Mouse (Mus musculus) intestine, embryonic 14.5 days (tissue): ENCODE results near the gene Slc1a7. TPM values are rescaled to one million over a fixed set of nuclear protein-coding genes. Genes with fewer than 3 reads are reported as not detected.
A peak's percentile ranks its signal among the peaks of the same experiment; 100 is the strongest.

ENCODE experiments used
- ATAC-seq: fragments of 200-750 bp; cut with Nextera tagmentation; replicated peaks from 2 replicates; pipeline ENCODE4 v1.8.0; 2017; ENCODE audit warnings: low read depth, moderate number of reproducible peaks, moderate TSS enrichment, moderate library complexity; ENCODE audit not compliant: low FRiP score, low TSS enrichment
- DNase-seq: peaks from one replicate; pipeline ENCODE4 v3.0.0-alpha.2; 2018; ENCODE audit warnings: low spot score
- H3K27ac ChIP-seq: fragments of 300-500 bp; sonication (generic); 2 replicates; pipeline ENCODE4 v1.5.1; 2014; ENCODE audit warnings: low read depth, mild to moderate bottlenecking, control low read depth
- H3K27me3 ChIP-seq: fragments of 300-500 bp; sonication (generic); replicated peaks from 2 replicates; pipeline ENCODE4 v1.6.1; 2014; ENCODE audit warnings: low read length, control low read depth; ENCODE audit not compliant: control insufficient read depth, insufficient read depth
- H3K36me3 ChIP-seq: fragments of 300-500 bp; sonication (generic); 2 replicates; pipeline ENCODE4 v1.6.1; 2014; ENCODE audit warnings: low read length, control low read depth; ENCODE audit not compliant: control insufficient read depth, insufficient read depth
- H3K4me1 ChIP-seq: fragments of 300-500 bp; sonication (generic); replicated peaks from 2 replicates; pipeline ENCODE4 v1.6.1; 2014; ENCODE audit warnings: low read length, control low read depth, mixed read lengths; ENCODE audit not compliant: control insufficient read depth, insufficient read depth
- H3K4me2 ChIP-seq: fragments of 300-500 bp; sonication (generic); 2 replicates; pipeline ENCODE4 v1.6.1; 2014; ENCODE audit warnings: low read length
- H3K4me3 ChIP-seq: fragments of 300-500 bp; sonication (generic); 2 replicates; pipeline ENCODE4 v1.5.1; 2014; ENCODE audit warnings: low read depth, low read length, control low read depth, mixed read lengths
- H3K9ac ChIP-seq: fragments of 300-500 bp; sonication (generic); 2 replicates; pipeline ENCODE4 v1.6.1; 2014; ENCODE audit warnings: mild to moderate bottlenecking, low read length
- H3K9me3 ChIP-seq: fragments of 300-500 bp; sonication (generic); 2 replicates; pipeline ENCODE4 v1.6.1; 2016; ENCODE audit warnings: low read length, control low read depth; ENCODE audit not compliant: control insufficient read depth
- WGBS: fragments of 180-500 bp; shearing (Covaris S2); extraction: QIAGEN DNeasy Blood & Tissue Kit; methylation state at CpG from one replicate; pipeline ENCODE4 v1.1.7; 2014; 5-methylcytosine and 5-hydroxymethylcytosine counted together
- polyA plus RNA-seq: library from polyadenylated mRNA; unstranded; fragments of >200 nt; fragmentation: Nextera tagmentation; extraction: Ambion mirVana; gene quantifications from 2 replicates; pipeline ENCODE4 v1.2.1, GENCODE M21; 2014

Slc1a7 gene
- polyA plus RNA-seq, 1 experiment from 2014 or later = 0.30 TPM

DNA sequence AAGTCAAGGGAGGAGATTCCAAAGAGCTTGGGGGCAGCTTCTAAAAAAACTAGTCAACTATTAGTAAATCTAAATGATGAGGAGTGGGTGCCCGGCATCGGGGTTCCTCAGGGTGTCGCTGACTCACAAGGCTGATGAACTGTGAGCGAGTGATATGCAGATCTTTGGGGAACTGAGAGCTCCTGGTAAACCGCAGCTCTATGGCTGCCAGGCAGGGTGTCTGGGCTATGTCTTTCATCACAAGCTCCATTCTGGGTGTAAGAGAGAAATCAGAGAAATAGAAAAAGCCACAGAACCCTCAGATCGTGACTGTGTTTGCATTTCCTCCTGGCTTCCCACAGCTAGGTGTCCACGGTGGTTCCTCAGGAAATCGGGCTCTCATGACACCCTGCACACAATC, 20.8 kb downstream of the Slc1a7 start:
- Histone ChIP-seq H3K4me1 (peaks cover 9% of the 10 kb centered on the region; the same call in 1 of the 2 replicates), H3K27me3 (no peaks in the 10 kb centered on the region), H3K36me3 (no peaks in the 10 kb centered on the region), H3K4me2 (no peak overlapping the region), H3K4me3 (no peak overlapping the region), H3K9ac (no peak overlapping the region), H3K9me3 (no peaks in the 10 kb centered on the region), H3K27ac (no peak overlapping the region)
- WGBS = 53% methylated on average over 8 of the region's 8 CpGs
- DNase-seq (no peak), ATAC-seq (no peak)

- DNase-seq (no peak), ATAC-seq (no peak)
- H3K4me1 ChIP-seq = peaks cover 9% of the 10 kb centered on the region; the same call in 1 of the 2 replicates
- no peak overlapping the region for H3K4me3 ChIP-seq
- H3K27ac ChIP-seq = no peak overlapping the region
- no peaks in the 10 kb centered on the region for H3K27me3 ChIP-seq
- WGBS = 75% methylated on average over 5 of the region's 5 CpGs
- no peak overlapping the region for H3K9ac ChIP-seq
- H3K9me3 ChIP-seq = no peaks in the 10 kb centered on the region
- no peaks in the 10 kb centered on the region for H3K36me3 ChIP-seq
- no peak overlapping the region for H3K4me2 ChIP-seq
Measured at GRCm38 (mm10) chr4:107990818-107991217, 22.7 kb downstream of the Slc1a7 start.

- WGBS = 18% methylated on average over 6 of the region's 6 CpGs
- DNase-seq (no peak), ATAC-seq (0 out of 2 replicates have a peak, but pooled peaks have one; percentile 40)
- Histone ChIP-seq H3K9ac (no peak overlapping the region), H3K27me3 (no peaks in the 10 kb centered on the region), H3K4me2 (no peak overlapping the region), H3K36me3 (no peaks in the 10 kb centered on the region), H3K9me3 (no peaks in the 10 kb centered on the region), H3K4me1 (peaks cover 9% of the 10 kb centered on the region; the same call in 1 of the 2 replicates), H3K4me3 (no peak overlapping the region), H3K27ac (no peak overlapping the region)
Measured at GRCm38 (mm10) chr4:107991879-107992278, 23.7 kb downstream of the Slc1a7 start.

GRCm38 (mm10) chr4:107995011-107995410, 26.9 kb downstream of the Slc1a7 start:
- no peak overlapping the region for H3K27ac ChIP-seq
- H3K27me3 ChIP-seq = no peaks in the 10 kb centered on the region
- no peak overlapping the region for H3K4me2 ChIP-seq
- DNase-seq (no peak), ATAC-seq (no peak)
- WGBS = 77% methylated on average over 6 of the region's 6 CpGs
- no peaks in the 10 kb centered on the region for H3K9me3 ChIP-seq
- peaks cover 9% of the 10 kb centered on the region; the same call in 1 of the 2 replicates for H3K4me1 ChIP-seq
- no peaks in the 10 kb centered on the region for H3K36me3 ChIP-seq
- H3K4me3 ChIP-seq = no peak overlapping the region
- no peak overlapping the region for H3K9ac ChIP-seq

GRCm38 (mm10) chr4:107995727-107996126, 27.6 kb downstream of the Slc1a7 start:
- Histone ChIP-seq H3K4me1 (peaks cover 9% of the 10 kb centered on the region; the same call in 1 of the 2 replicates), H3K36me3 (no peaks in the 10 kb centered on the region), H3K4me2 (no peak overlapping the region), H3K4me3 (no peak overlapping the region), H3K9ac (no peak overlapping the region), H3K27ac (no peak overlapping the region), H3K27me3 (no peaks in the 10 kb centered on the region), H3K9me3 (no peaks in the 10 kb centered on the region)
- ATAC-seq (no peak), DNase-seq (no peak)
- WGBS = 83% methylated on average over 6 of the region's 6 CpGs

DNA sequence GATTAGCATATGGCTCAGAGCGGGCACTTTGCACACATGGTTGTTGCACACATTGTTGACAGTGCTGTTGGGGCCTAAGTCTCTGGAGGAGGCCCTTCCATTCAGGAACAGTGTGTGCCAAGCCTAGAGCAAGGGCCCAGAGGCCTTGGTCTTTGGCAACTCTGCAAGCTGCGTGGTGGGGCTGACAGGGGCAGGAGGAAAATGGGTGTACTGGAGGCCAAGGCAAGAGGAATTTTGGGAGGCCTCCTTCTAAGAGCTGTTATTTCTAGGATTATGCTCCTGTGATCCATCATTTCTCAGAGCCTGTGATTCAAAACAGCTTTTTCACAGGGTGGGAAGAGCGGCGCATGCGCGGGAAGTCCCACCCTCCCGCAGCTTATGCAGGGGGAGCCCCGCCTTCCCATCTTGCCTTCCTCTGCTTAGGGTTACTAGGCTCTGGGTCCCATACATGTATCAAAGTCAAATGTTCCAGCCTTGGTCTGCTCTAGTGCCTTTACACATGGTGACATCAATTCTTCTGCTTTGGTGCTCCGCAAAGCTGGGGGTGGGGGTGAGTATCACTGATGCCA, 28.4 kb downstream of the Slc1a7 start:
- peaks cover 8% of the 10 kb centered on the region; the same call in 1 of the 2 replicates for H3K4me1 ChIP-seq
- no peak overlapping the region for H3K9ac ChIP-seq
- no peak for ATAC-seq
- H3K9me3 ChIP-seq = no peaks in the 10 kb centered on the region
- H3K27me3 ChIP-seq = no peaks in the 10 kb centered on the region
- 79% methylated on average over 9 of the region's 9 CpGs for WGBS
- no peak overlapping the region for H3K4me2 ChIP-seq
- H3K27ac ChIP-seq = no peak overlapping the region
- no peak overlapping the region for H3K4me3 ChIP-seq
- no peak for DNase-seq
- H3K36me3 ChIP-seq = no peaks in the 10 kb centered on the region

DNA sequence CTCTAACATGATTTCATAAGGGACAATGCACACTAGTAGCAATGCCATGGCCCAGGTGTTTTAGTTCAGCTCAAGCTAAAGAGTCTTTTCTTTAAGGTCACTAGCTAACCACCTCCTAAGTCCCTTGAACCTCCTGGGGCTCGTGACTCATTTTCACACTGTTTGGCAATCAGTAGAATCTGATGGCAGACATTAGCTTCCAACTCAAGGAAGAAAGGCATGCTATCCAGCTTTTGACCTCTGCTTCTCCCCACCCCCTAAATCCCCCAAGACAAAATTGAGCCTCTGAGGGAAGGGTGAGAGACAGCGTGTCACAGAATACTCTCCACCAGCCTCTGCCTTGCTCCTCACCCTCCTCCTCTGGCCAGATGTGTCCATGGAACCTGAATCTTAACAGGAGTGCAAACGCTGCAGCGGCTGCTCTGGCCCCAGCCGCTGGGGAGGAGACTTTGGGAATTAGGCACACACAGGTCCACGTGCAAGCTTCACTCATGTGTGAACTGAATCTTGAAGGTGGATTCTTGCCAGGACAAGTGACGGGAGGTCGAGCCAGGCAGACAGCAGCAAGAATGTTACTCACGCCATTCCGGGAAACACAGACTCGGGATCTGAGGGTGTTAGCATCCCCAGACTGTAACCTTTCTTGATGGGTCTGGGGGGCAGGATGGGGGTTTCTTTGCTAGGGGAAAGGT, 30.7 kb downstream of the Slc1a7 start:
- no peaks in the 10 kb centered on the region for H3K27me3 ChIP-seq
- ATAC-seq = no peak
- H3K4me1 ChIP-seq = no peaks in the 10 kb centered on the region; the same call in 1 of the 2 replicates
- no peak for DNase-seq
- no peak overlapping the region for H3K4me3 ChIP-seq
- 38% methylated on average over 11 of the region's 11 CpGs for WGBS
- H3K4me2 ChIP-seq = no peak overlapping the region
- no peaks in the 10 kb centered on the region for H3K36me3 ChIP-seq
- no peak overlapping the region for H3K27ac ChIP-seq
- no peaks in the 10 kb centered on the region for H3K9me3 ChIP-seq
- H3K9ac ChIP-seq = no peak overlapping the region

DNA sequence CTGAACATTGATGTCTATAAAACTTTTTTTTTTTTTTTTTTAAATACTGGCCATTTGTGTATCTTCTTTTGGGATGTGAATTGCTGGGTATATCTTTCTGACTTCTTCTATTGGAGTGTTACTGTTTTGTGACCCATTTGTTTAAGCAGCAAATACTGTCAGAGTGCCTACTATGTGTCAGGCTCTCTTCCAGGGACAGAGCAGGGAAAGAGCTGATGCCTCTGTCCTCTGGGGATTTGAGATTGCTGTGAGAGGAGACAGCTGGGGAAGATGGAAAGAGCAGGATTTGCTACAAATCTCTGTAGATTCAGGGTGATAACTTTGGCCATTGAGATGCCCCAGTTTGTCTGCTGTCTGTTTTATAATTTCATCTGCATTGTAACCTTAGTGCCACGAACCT, 31.2 kb downstream of the Slc1a7 start:
- H3K4me2 ChIP-seq = no peak overlapping the region
- no peak for ATAC-seq
- H3K36me3 ChIP-seq = no peaks in the 10 kb centered on the region
- 78% methylated on average over 1 of the region's 1 CpGs for WGBS
- H3K27ac ChIP-seq = no peak overlapping the region
- H3K27me3 ChIP-seq = no peaks in the 10 kb centered on the region
- no peak for DNase-seq
- no peaks in the 10 kb centered on the region; the same call in 1 of the 2 replicates for H3K4me1 ChIP-seq
- H3K9ac ChIP-seq = no peak overlapping the region
- no peak overlapping the region for H3K4me3 ChIP-seq
- no peaks in the 10 kb centered on the region for H3K9me3 ChIP-seq

DNA sequence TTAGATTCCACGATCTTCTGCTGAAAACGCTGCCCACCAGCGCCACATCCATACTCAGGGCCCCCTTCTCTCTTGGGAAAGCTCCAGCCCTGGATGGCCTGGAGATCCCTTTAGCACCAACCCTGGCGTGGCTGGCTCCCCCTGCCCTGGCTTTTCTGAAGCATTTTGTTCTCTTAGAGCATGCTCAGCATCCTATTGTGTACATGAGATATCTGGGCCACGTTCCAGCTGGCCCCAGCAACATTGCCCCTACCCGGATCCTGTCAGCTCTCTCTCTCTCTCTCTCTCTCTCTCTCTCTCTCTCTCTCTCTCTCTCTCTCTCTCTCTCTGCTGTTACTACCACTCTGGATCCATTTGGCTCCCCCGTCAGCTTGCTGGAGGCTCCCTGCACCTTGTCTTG, 37.2 kb downstream of the Slc1a7 start:
- no peaks in the 10 kb centered on the region for H3K9me3 ChIP-seq
- WGBS = 60% methylated on average over 7 of the region's 7 CpGs
- DNase-seq (no peak), ATAC-seq (no peak)
- H3K4me1 ChIP-seq = no peaks in the 10 kb centered on the region; the same call in 1 of the 2 replicates
- no peak overlapping the region for H3K9ac ChIP-seq
- no peak overlapping the region for H3K4me2 ChIP-seq
- H3K27me3 ChIP-seq = no peaks in the 10 kb centered on the region
- H3K36me3 ChIP-seq = no peaks in the 10 kb centered on the region
- H3K27ac ChIP-seq = no peak overlapping the region
- no peak overlapping the region for H3K4me3 ChIP-seq
